Mouse (Mus musculus) myocyte (in vitro differentiated cells): ENCODE results near the gene Wdr54.

Experiments used
- E2F4 ChIP-seq: IDR thresholded peaks from one replicate; pipeline ENCODE4 v1.6.1; 2011; ENCODE audit warnings: mild to moderate bottlenecking, control low read depth, moderate library complexity; ENCODE audit not compliant: insufficient read depth
- MYOD1 ChIP-seq, 3 experiments: IDR thresholded peaks; one replicate each; pipeline ENCODE4 v1.6.1; 2011; ENCODE audit warnings: control low read depth in 2 of 3, low read depth in 2 of 3, mild to moderate bottlenecking in 2 of 3, moderate library complexity in 1 of 3; ENCODE audit not compliant: insufficient read length in 2 of 3, control insufficient read depth in 1 of 3
- MYOG ChIP-seq, 3 experiments: IDR thresholded peaks; one replicate each; pipeline ENCODE4 v1.6.1; 2011; ENCODE audit warnings: control low read depth in 2 of 3, low read depth in 2 of 3, mild to moderate bottlenecking in 2 of 3; ENCODE audit not compliant: insufficient read length in 2 of 3, control insufficient read depth in 1 of 3, insufficient read depth in 1 of 3
- POLR2A ChIP-seq: IDR thresholded peaks from one replicate; pipeline ENCODE4 v1.6.1; 2011; ENCODE audit warnings: low read depth, mild to moderate bottlenecking, control low read depth, moderate library complexity; ENCODE audit not compliant: insufficient read length
- POLR2AphosphoS2 ChIP-seq: IDR thresholded peaks from one replicate; pipeline ENCODE4 v1.6.1; 2011; ENCODE audit warnings: low read depth, control low read depth; ENCODE audit not compliant: insufficient read length

DNA sequence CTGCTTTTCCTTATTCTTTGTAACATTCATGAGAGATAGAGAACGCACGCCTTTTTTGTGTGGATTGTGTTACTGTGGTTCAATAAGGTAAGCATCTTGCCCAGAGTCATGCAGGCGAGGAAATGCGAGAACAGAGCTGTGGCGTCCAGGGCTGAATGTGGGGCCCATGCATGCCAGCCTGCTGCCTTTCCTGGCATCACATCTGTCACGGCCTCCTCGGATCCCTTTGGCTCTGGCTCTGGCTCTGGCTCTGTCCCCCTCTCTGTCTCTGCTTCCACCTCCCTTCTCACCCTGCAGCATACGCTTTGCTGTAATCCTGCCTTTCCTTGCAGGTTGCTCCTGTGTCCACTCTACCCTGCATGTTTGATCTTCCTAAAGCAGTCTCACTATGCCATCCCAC, 19.8 kb upstream of the Wdr54 start:
- TF ChIP-seq MYOD1 (IDR thresholded peaks at IDR 0.05; ENCODE audit: control insufficient read depth in 1 of 3, insufficient read length in 2 of 3, low read depth in 2 of 3) (no peak), E2F4 (no peak), POLR2A (no peak), MYOG (IDR thresholded peaks at IDR 0.05; ENCODE audit: control insufficient read depth in 1 of 3, insufficient read depth in 1 of 3, insufficient read length in 2 of 3, low read depth in 2 of 3) (no peak), POLR2AphosphoS2 (no peak)
